Mouse (Mus musculus) cortical plate, adult 2 months (tissue): ENCODE data around the gene Cdh3. TPM values are rescaled to one million over a fixed set of nuclear protein-coding genes. Genes with fewer than 3 reads are reported as not detected.

Source experiments
- H3K27ac ChIP-seq: fragments of 200-500 bp; 2 replicates; pipeline ENCODE4 v1.5.1; 2012; ENCODE audit warnings: low read length, control low read depth, inconsistent platforms; ENCODE audit not compliant: insufficient read depth
- H3K4me1 ChIP-seq: fragments of 200-500 bp; 2 replicates; pipeline ENCODE4 v1.6.1; 2011; ENCODE audit warnings: low read length; ENCODE audit not compliant: control insufficient read depth, insufficient read depth
- H3K4me3 ChIP-seq: fragments of 200-500 bp; 2 replicates; pipeline ENCODE4 v1.5.1; 2011; ENCODE audit warnings: mild to moderate bottlenecking, low read length, control low read depth; ENCODE audit not compliant: insufficient read depth
- CTCF ChIP-seq: fragments of 200-500 bp; IDR thresholded peaks from 2 replicates; pipeline ENCODE4 v1.5.1; 2011; ENCODE audit warnings: mild to moderate bottlenecking, control low read depth, low read length; ENCODE audit not compliant: insufficient read depth; ENCODE audit errors: extremely low read depth
- POLR2A ChIP-seq: fragments of 200-500 bp; IDR thresholded peaks from 2 replicates; pipeline ENCODE4 v1.6.1; 2011; ENCODE audit warnings: mild to moderate bottlenecking, low read length, control low read depth; ENCODE audit not compliant: insufficient read depth; ENCODE audit errors: extremely low read depth
- polyA plus RNA-seq: library from polyadenylated mRNA; depleted of rRNA; stranded (reverse); fragments of >200 nt; gene quantifications from 2 replicates; pipeline ENCODE4 v1.2.3, GENCODE M21; 2012; rRNA removed

Cdh3 gene
- polyA plus RNA-seq, 1 experiment = 0.13 TPM

DNA sequence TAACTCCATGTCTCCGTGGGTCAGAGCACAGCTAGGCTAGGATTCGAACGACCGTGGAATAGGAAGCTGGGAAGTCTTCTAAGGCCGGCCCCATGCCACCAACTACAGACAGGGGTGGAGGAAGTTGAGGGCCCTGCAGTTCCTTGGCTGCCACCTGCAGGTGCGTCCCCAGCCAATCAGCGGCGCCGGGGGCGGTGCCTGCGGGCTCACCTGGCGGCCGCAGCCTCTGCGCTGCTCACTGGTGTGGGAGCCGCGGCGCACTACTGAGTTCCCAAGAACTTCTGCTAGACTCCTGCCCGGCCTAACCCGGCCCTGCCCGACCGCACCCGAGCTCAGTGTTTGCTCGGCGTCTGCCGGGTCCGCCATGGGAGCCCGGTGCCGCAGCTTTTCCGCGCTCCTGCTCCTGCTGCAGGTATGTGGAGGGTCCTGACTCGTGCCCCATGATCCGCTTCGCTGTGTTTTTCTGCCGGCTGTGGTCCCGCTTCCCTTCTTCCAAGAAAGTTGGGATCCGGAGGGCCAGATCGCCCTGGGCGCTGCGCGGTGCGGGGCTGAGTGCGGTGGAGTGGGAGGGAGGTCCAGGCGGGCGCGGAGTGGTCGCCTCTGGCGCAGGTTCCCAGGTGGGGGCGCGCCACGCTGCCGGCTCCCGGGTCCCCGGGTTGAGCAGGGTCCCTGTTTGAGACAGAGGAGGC is 92.6 kb downstream of the Cdh3 start, which contains the start of gene Cdh1:
Gene Cdh1 (plus strand): TSS at position 221 of the 689 bp plus-strand sequence.
- Histone ChIP-seq H3K27ac (no peak within 1 kb of the TSS), H3K4me1 (no peaks in the 10 kb centered on the region), H3K4me3 (peak within 1 kb of the TSS; percentile 8; the same call in 1 of the 2 replicates)
- TF ChIP-seq CTCF (no peak), POLR2A (no peak)

DNA sequence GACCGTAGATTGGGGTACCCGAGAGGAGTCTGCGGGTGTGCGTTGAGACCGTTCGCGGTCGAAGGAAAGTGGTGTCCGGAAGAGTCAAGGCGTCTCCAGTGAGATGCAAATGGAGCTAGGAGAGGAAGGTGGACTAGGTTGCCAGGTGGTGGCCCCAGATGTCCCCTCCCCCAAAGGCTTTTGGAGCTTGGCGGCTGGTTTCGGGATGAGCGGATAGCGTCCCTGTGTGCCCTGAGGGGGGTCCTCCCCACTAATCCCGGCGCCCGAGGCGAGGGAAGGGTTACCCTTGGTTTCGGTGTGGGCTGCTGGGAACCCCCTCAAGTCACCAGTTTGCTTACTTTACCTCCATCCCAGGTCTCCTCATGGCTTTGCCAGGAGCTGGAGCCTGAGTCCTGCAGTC is 93.2 kb downstream of the Cdh3 start:
- TF ChIP-seq POLR2A (no peak), CTCF (no peak)
- Histone ChIP-seq H3K27ac (no peak overlapping the region), H3K4me1 (no peaks in the 10 kb centered on the region), H3K4me3 (no peak overlapping the region; the same call in 1 of the 2 replicates)

DNA sequence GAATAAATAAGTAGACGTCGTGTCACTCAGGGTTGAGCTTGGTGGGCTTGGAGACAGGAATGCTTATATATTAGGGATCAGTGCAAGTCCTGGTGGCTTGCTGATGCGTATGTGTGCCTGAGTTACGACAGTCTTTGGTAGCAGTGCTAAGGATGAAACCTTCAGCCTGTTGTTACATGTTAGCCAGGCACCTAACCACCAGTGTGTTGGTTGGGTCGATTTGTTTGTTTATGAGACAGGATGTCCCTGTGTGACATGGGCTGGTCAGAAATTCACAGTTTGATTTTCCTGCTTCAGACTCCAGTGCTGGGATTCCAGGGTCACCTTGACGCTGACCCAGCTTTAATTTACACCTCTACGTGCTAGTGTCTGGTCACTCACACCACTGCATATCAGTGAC is 95.0 kb downstream of the Cdh3 start:
- TF ChIP-seq CTCF = no peak
- TF ChIP-seq POLR2A = no peak

DNA sequence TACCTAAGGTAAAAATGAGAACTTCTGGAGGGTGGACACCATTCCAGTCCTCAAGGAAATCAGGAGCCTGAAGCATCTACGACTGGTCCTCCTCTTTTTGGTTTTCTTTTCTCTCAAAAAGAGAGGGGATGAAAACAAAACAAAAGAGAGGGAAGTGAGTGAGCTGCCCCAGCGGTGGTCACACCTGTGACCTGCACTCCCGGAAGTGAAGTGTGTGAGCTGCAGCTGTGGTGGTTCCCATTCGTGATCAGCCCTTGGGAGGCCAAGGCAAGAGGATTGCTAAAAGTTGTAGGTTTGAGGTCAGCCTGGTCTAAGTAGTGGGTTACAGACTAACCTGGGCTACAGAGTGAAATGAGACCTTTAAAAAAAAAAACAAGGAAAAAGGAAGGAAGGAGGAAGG is 95.4 kb downstream of the Cdh3 start:
- no peak for TF ChIP-seq CTCF
- TF ChIP-seq POLR2A = no peak
- no peak overlapping the region for H3K27ac ChIP-seq
- no peak overlapping the region for H3K4me3 ChIP-seq
- H3K4me1 ChIP-seq = no peaks in the 10 kb centered on the region

More for the DNA sequence above, 95.0 kb downstream of the Cdh3 start:
- H3K4me3 ChIP-seq = no peak overlapping the region
- no peak overlapping the region for H3K27ac ChIP-seq
- no peaks in the 10 kb centered on the region for H3K4me1 ChIP-seq

DNA sequence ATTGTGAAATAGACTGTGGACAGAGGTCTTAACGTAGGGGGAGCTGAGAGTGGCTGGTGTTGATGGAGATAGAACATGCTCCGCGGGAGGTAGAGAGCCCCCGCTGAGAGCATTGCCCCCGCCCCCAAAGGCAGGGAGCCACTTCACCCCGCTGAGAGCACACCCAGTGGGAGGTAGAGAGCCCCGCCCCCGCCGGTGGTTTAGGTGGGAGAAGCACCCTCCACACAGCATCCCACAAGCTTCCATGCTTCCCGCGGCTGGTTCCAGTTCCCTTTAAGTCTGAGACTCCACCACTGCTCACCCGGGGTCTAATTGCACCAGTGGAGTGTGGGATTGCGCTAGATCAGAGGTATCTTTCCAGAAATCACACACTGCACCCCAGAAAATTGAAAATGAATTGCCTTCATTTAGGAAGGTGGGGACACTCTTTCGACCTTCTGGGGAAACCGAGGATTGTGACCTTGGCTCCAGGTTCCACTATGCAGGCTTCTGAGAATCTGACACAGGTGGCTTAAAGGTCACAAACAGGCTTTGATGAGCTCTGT is 96.0 kb downstream of the Cdh3 start:
- no peaks in the 10 kb centered on the region for H3K4me1 ChIP-seq
- H3K27ac ChIP-seq = no peak overlapping the region
- H3K4me3 ChIP-seq = no peak overlapping the region
- TF ChIP-seq POLR2A (no peak), CTCF (no peak)

Other genes with a start within 250 kb of the Cdh3 start
- gene Smpd3, start 172.9 kb upstream of the Cdh3 start, polyA plus RNA-seq = 26.4 and 31.9 TPM in 2 replicates
- 11.7 TPM in 2 replicates for gene Zfp90, start 95.6 kb upstream of the Cdh3 start, polyA plus RNA-seq
- gene 6030452D12Rik, start 10.4 kb upstream of the Cdh3 start, polyA plus RNA-seq = not detected in 2 replicates
- 115 and 124 TPM in 2 replicates for gene Gm10073, start 62.6 kb downstream of the Cdh3 start, polyA plus RNA-seq
- 0.93 and 1.8 TPM in 2 replicates for gene Cdh1, start 92.5 kb downstream of the Cdh3 start, polyA plus RNA-seq
- gene Tango6, start 172.2 kb downstream of the Cdh3 start, polyA plus RNA-seq = 2.8 and 2.9 TPM in 2 replicates